Mouse (Mus musculus): ENCODE results near the gene Yipf3.

Yipf3 gene

DNA sequence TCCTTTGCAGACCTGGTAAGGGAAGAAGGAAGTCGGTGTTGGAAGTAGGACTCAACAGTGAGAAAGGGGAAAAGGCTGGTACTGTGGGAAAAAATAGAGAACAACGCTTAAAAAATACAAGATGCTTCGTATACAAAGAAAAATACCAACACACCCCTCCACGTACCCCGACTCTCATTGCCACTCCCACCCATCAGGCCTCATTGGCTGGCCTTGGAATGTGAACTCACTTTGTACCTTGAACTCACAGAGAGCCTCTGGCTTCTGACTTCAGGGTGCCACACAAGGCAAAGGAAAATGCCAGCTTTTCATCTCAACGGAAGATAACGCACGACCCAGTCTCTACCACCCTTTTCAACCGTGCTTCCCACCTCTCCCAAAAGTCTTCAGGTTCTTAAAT lies 35.3 kb downstream of the Yipf3 start:
- no peak for DNase-seq (ENCODE audit: low read depth, low spot score)

DNA sequence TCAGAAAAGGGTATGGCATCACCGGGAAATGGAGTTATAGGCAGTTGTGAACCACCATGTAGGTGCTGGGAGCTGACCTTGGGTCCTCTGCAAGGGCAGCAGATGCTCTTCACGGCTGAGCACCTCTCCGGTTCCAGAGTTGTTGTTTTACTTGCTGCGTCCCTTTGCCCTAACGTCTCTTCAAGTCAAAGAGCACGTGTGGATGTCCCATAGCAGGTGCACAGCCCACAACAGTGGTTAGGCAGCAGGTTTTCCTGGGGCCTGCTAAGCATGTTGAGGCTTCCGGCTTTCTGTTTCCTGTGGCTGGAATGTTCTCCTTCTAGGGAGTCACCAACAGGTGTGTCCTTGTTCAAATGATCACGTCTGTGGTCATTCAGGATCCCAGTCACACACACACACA lies 36.0 kb downstream of the Yipf3 start:
- DNase-seq (ENCODE audit: low read depth, low spot score), result no peak

DNA sequence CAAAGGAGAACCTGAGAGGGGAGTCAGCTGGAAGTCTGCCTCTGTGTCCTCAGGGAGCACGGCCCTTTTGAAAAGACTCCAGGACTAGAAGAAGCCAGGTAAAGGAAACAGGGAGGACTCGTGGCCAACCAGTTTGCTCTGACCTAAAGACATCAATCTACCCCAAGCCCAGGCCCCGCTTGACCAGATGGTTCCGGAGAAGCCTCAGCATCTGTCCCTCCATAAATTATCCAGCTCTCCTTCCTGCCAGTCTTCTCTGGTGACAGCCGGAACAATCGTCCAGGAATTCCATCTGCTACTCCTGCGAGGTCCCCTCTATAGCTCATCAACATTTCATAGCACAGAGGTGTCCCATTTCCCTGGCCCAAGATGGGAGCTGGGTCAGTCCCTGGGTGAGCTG lies 36.8 kb downstream of the Yipf3 start:
- no peak for DNase-seq (ENCODE audit: low read depth, low spot score)

DNA sequence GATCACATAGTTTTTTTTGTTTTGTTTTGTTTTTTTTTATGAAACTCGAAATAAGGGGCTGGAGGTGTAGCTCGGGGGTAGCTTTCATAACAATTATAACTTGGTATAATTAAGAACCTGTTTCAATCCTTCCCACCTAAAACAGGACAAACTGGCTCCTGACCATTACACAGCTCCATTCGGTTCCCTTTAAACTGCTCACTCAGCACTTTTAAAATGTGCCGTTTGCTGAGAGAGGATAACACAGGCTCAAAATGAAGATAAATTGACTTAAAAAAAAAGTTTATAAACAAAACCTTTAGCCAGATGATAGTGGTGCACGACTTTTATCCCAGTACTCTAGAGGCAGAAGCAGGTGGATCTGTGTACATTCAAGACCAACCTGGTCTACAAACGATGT lies 37.5 kb downstream of the Yipf3 start:
- DNase-seq (ENCODE audit: low read depth, low spot score), result no peak

DNA sequence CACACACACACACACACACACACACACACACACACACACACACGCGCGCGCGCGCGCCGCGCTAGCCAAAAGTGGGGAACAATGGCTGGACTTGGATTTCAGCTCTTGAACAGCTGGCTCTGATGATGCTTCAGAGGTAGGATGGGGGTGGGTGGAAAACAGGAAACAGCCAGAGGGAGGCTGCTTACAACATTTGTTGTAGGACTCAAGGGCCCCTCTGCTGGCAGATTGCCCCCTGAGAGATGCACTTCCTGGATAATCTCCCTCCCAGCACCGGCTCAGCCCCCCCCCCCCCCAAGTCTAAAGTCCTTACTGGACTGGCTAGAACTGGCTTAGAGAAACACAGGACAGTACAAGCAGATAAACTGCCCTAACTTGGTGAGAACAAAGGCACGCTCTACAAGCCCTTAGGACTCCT lies 39.8 kb downstream of the Yipf3 start:
- peak; percentile 63 for DNase-seq (ENCODE audit: low read depth, low spot score)

- DNase-seq (ENCODE audit: low read depth, low spot score), result no peak
These were observed 48.7 kb downstream of the Yipf3 start for GRCm38 (mm10) chr17:46296601-46297000.

- no peak for DNase-seq (ENCODE audit: low read depth, low spot score)
These were observed 49.1 kb downstream of the Yipf3 start for GRCm38 (mm10) chr17:46297028-46297363.

- no peak for DNase-seq (ENCODE audit: low read depth, low spot score)
These were observed 49.7 kb downstream of the Yipf3 start, which contains the start of gene Dlk2 for GRCm38 (mm10) chr17:46297364-46298219. Gene Dlk2, plus strand, starts transcription at chr17:46297421.

DNA sequence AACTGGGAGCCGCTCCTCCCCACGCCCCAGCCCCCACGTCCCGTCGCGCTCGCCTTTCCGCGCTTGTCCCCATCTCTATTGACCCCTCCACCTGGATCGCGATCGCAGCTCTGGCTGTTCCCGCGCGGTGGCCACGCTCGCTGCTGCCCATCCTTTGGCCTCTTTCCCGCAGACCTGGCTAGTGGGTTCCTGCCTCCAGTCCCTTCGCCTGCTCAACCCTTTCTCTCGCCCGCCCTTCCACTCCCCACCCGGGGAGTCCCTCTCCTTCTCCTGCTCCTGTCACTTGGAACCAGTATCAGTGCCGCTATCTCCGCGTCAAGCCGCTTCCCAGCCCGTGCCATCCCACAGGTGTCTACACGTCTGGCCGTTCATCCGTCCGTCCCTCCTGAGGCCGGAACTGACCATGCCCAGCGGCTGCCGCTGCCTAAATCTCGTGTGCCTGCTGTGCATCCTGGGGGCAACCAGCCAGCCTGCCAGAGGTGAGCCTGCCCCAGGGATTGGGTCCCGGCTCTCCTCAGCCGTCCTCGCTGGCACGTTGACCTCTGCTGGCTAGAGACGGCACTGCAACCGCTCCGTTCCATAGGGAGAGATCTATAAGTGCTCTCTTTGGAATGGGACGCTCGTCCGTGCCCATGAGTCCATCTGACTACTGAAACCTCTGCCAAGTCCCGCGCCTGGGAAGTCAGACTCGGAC lies 50.5 kb downstream of the Yipf3 start:
- peak; percentile 94 for DNase-seq (ENCODE audit: low read depth, low spot score)

GRCm38 (mm10) chr17:46301892-46302291 lies 54.0 kb downstream of the Yipf3 start:
- DNase-seq (ENCODE audit: low read depth, low spot score), result no peak

Measured in ZHBTc4 (cell line).